7 mouse cellular contexts compared by ENCODE assay signal in the genomic region with DNA sequence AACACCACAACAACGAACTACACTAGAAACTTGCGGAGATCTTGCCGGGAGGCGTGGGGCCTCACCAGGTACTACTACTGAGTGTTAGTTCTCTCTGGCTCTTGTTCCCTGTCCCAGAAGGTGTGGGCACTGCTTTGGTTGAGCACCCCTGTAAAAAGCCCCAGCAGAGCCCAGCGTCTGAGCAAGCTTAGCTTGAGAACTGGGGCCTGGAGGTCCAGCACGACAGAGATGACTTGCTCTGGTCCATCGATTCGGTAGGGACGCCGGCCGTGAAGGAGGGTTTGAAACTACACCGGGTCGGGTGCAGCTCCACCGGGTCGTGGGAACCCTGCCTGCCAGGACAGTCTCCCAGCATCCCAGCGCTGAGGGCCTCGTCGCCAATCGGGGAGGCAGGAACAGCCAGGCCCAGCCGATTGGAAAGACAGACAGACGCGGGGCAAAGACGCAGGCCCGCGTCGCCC. TPM values are rescaled to one million over a fixed set of nuclear protein-coding genes. Genes with fewer than 3 reads are reported as not detected.
DNase-seq lines count a peak whose midpoint lies in the region; ATAC-seq and TF ChIP-seq lines count a peak whose summit lies in the region.

No protein-coding gene starts in this region.

- peaks cover 5% of the 10 kb centered on the region; the same call in 1 of the 2 replicates for H3K27me3 ChIP-seq in thymus, adult 2 months (ENCODE audit: control insufficient read depth, insufficient read depth, low read length)
- no peaks in the 10 kb centered on the region for H3K27me3 ChIP-seq in forebrain, embryonic 14.5 days (replicated peaks; ENCODE audit: control insufficient read depth, insufficient read depth, low read length)
- H3K27me3 ChIP-seq in kidney, embryonic 16.5 days (ENCODE audit: insufficient read depth, low read length) = no peaks in the 10 kb centered on the region
- H3K27me3 ChIP-seq in midbrain, embryonic 13.5 days = no peaks in the 10 kb centered on the region

- TF ChIP-seq CTCF in thymus, adult 2 months (IDR thresholded peaks at IDR 0.05; ENCODE audit: borderline replicate concordance, control insufficient read depth, extremely low read depth, insufficient read depth, low read length, poor library complexity) = no peak

- H3K4me2 ChIP-seq in forebrain, embryonic 14.5 days (ENCODE audit: low read length) = peak overlapping the region; percentile 67
- H3K4me2 ChIP-seq in kidney, embryonic 16.5 days (replicated peaks; ENCODE audit: low read depth, low read length) = peak overlapping the region; percentile 78
- H3K4me2 ChIP-seq in midbrain, embryonic 13.5 days (replicated peaks) = peak overlapping the region; percentile 82

- H3K36me3 ChIP-seq in thymus, adult 2 months (ENCODE audit: control insufficient read depth, insufficient read depth, low read length) = no peaks in the 10 kb centered on the region
- H3K36me3 ChIP-seq in forebrain, embryonic 14.5 days (ENCODE audit: control insufficient read depth, insufficient read depth, low read length) = peaks cover 5% of the 10 kb centered on the region; the same call in 1 of the 2 replicates
- no peaks in the 10 kb centered on the region for H3K36me3 ChIP-seq in kidney, embryonic 16.5 days (ENCODE audit: insufficient read depth, low read length)
- H3K36me3 ChIP-seq in midbrain, embryonic 13.5 days = peaks cover 8% of the 10 kb centered on the region

- H3K4me1 ChIP-seq in thymus, adult 2 months (replicated peaks; ENCODE audit: control insufficient read depth, insufficient read depth, low read length) = peaks cover 22% of the 10 kb centered on the region; the same call in 1 of the 2 replicates
- peaks cover 69% of the 10 kb centered on the region for H3K4me1 ChIP-seq in forebrain, embryonic 14.5 days (ENCODE audit: control insufficient read depth, insufficient read depth, low read length)
- H3K4me1 ChIP-seq in kidney, embryonic 16.5 days (ENCODE audit: insufficient read depth, low read length) = peaks cover 62% of the 10 kb centered on the region
- peaks cover 85% of the 10 kb centered on the region for H3K4me1 ChIP-seq in midbrain, embryonic 13.5 days (replicated peaks)

- H3K27ac ChIP-seq in thymus, adult 2 months (ENCODE audit: control insufficient read depth, insufficient read depth, low read length) = no peak overlapping the region
- H3K27ac ChIP-seq in forebrain, embryonic 14.5 days (ENCODE audit: low read depth, low read length) = peak overlapping the region; percentile 95
- peak overlapping the region; percentile 93 for H3K27ac ChIP-seq in kidney, embryonic 16.5 days (ENCODE audit: low read length)
- H3K27ac ChIP-seq in midbrain, embryonic 13.5 days = peak overlapping the region; percentile 96

- H3K4me3 ChIP-seq in thymus, adult 2 months (ENCODE audit: control insufficient read depth, insufficient read depth, low read length) = peak overlapping the region; percentile 39
- peak overlapping the region; percentile 86 for H3K4me3 ChIP-seq in forebrain, embryonic 14.5 days (ENCODE audit: low read depth, low read length)
- H3K4me3 ChIP-seq in kidney, embryonic 16.5 days (ENCODE audit: low read length) = peak overlapping the region; percentile 81
- peak overlapping the region; percentile 87 for H3K4me3 ChIP-seq in midbrain, embryonic 13.5 days (replicated peaks)

- H3K9ac ChIP-seq in forebrain, embryonic 14.5 days (ENCODE audit: low read length) = peak overlapping the region; percentile 98
- H3K9ac ChIP-seq in kidney, embryonic 16.5 days (replicated peaks; ENCODE audit: low read length) = peak overlapping the region; percentile 94
- peak overlapping the region; percentile 98 for H3K9ac ChIP-seq in midbrain, embryonic 13.5 days (replicated peaks)

- no peak for TF ChIP-seq POLR2A in thymus, adult 2 months (IDR thresholded peaks at IDR 0.05; ENCODE audit: control insufficient read depth, extremely low read depth, insufficient read depth, low read length, poor library complexity)

- no peak for DNase-seq in thymus, adult 2 months
- no peak for DNase-seq in thymus, postnatal 4 days
- DNase-seq in forebrain, embryonic 14.5 days (ENCODE audit: low spot score) = no peak
- no peak for DNase-seq in T-cell, adult 2 months (ENCODE audit: low spot score)
- no peak for DNase-seq in cerebellum, adult 11 months

- 9% methylated on average over 26 of the region's 26 CpGs for WGBS in thymus, adult 2 months
- WGBS in forebrain, embryonic 14.5 days = under 1% methylated on average over 20 of the region's 26 CpGs
- WGBS in kidney, embryonic 16.5 days = under 1% methylated on average over 26 of the region's 26 CpGs
- WGBS in midbrain, embryonic 13.5 days = under 1% methylated on average over 26 of the region's 26 CpGs

- H3K9me3 ChIP-seq in forebrain, embryonic 14.5 days (replicated peaks; ENCODE audit: control insufficient read depth, low read length) = no peaks in the 10 kb centered on the region
- no peaks in the 10 kb centered on the region for H3K9me3 ChIP-seq in kidney, embryonic 16.5 days (ENCODE audit: low read length)
- no peaks in the 10 kb centered on the region for H3K9me3 ChIP-seq in midbrain, embryonic 13.5 days

- ATAC-seq in forebrain, embryonic 14.5 days = peak; percentile 16
- ATAC-seq in kidney, embryonic 16.5 days (ENCODE audit: low FRiP score, low TSS enrichment) = peak; percentile 1; the same call in 1 of the 2 replicates
- no peak; the same call in 1 of the 2 replicates for ATAC-seq in midbrain, embryonic 13.5 days

RNA-seq across cellular contexts. Expression of gene Plxnb2, which starts 0.5 kb away (rescaled TPM):
- 42.8 and 54.6 TPM in 2 replicates for polyA plus RNA-seq in thymus, adult 2 months (2012; rRNA removed)
- 101 TPM in 2 replicates for polyA plus RNA-seq in forebrain, embryonic 14.5 days (2014; fragmentation: Nextera tagmentation; extraction: Ambion mirVana)
- polyA plus RNA-seq in kidney, embryonic 16.5 days (2015; fragmentation: Nextera tagmentation; extraction: Ambion mirVana) = 184 and 188 TPM in 2 replicates
- polyA plus RNA-seq in midbrain, embryonic 13.5 days (2015; fragmentation: Nextera tagmentation; extraction: Ambion mirVana) = 102 and 115 TPM in 2 replicates

RNA-seq across cellular contexts. Expression of gene Dennd6b, which starts 16.2 kb away (rescaled TPM):
- 42.3 and 50.1 TPM in 2 replicates for polyA plus RNA-seq in thymus, adult 2 months (2012; rRNA removed)
- 39.0 and 49.2 TPM in 2 replicates for polyA plus RNA-seq in forebrain, embryonic 14.5 days (2014; fragmentation: Nextera tagmentation; extraction: Ambion mirVana)
- 20.4 and 21.9 TPM in 2 replicates for polyA plus RNA-seq in kidney, embryonic 16.5 days (2015; fragmentation: Nextera tagmentation; extraction: Ambion mirVana)
- 84.0 and 85.3 TPM in 2 replicates for polyA plus RNA-seq in midbrain, embryonic 13.5 days (2015; fragmentation: Nextera tagmentation; extraction: Ambion mirVana)

RNA-seq across cellular contexts. Expression of gene Mapk11, which starts 30.7 kb away (rescaled TPM):
- polyA plus RNA-seq in thymus, adult 2 months (2012; rRNA removed) = 27.3 and 28.6 TPM in 2 replicates
- polyA plus RNA-seq in forebrain, embryonic 14.5 days (2014; fragmentation: Nextera tagmentation; extraction: Ambion mirVana) = 28.1 and 30.1 TPM in 2 replicates
- polyA plus RNA-seq in kidney, embryonic 16.5 days (2015; fragmentation: Nextera tagmentation; extraction: Ambion mirVana) = 16.0 and 16.4 TPM in 2 replicates
- 39.8 and 44.2 TPM in 2 replicates for polyA plus RNA-seq in midbrain, embryonic 13.5 days (2015; fragmentation: Nextera tagmentation; extraction: Ambion mirVana)

RNA-seq across cellular contexts. Expression of gene Ppp6r2, which starts 31.2 kb away (rescaled TPM):
- 299 and 592 TPM in 2 replicates for polyA plus RNA-seq in thymus, adult 2 months (2012; rRNA removed)
- 69.4 and 77.1 TPM in 2 replicates for polyA plus RNA-seq in forebrain, embryonic 14.5 days (2014; fragmentation: Nextera tagmentation; extraction: Ambion mirVana)
- polyA plus RNA-seq in kidney, embryonic 16.5 days (2015; fragmentation: Nextera tagmentation; extraction: Ambion mirVana) = 24.0 and 26.7 TPM in 2 replicates
- 75.7 and 86.6 TPM in 2 replicates for polyA plus RNA-seq in midbrain, embryonic 13.5 days (2015; fragmentation: Nextera tagmentation; extraction: Ambion mirVana)

RNA-seq across cellular contexts. Expression of gene Mapk12, which starts 39.6 kb away (rescaled TPM):
- polyA plus RNA-seq in thymus, adult 2 months (2012; rRNA removed) = 2.9 and 3.1 TPM in 2 replicates
- polyA plus RNA-seq in forebrain, embryonic 14.5 days (2014; fragmentation: Nextera tagmentation; extraction: Ambion mirVana) = 4.8 and 5.1 TPM in 2 replicates
- 15.5 and 16.2 TPM in 2 replicates for polyA plus RNA-seq in kidney, embryonic 16.5 days (2015; fragmentation: Nextera tagmentation; extraction: Ambion mirVana)
- polyA plus RNA-seq in midbrain, embryonic 13.5 days (2015; fragmentation: Nextera tagmentation; extraction: Ambion mirVana) = 8.2 TPM in 2 replicates
